9 mouse cellular contexts compared by ENCODE assay signal in genomic region chr8:105607684-105608083, GRCm38 (mm10). TPM values are rescaled to one million over a fixed set of nuclear protein-coding genes. Genes with fewer than 3 reads are reported as not detected.
DNase-seq lines count a peak whose midpoint lies in the region; ATAC-seq lines count a peak whose summit lies in the region.
"Had no signal": no experiment of that assay in that cellular context is flagged by ENCODE, and none has a peak within 500 bp of the region (broad histone marks: within the 10 kb centered on the region; RNA-seq: fewer than 3 reads in every experiment).

No protein-coding gene starts in this region.

- DNase-seq in heart, adult 11 months: peak; percentile 94
- no peak for DNase-seq in heart, postnatal 25 days (ENCODE audit: low spot score)
- peak; percentile 92 for DNase-seq in ES-CJ7 (ENCODE audit: low read depth, low spot score)
- peak; percentile 68 for DNase-seq in embryo, embryonic 10 days (ENCODE audit: low spot score)
- DNase-seq in thymus, postnatal 36 days: peak; percentile 63 to 66
- DNase-seq in layer of hippocampus, postnatal 14 days (ENCODE audit: low spot score in 2 of 2): no peak

- peaks cover 9% of the 10 kb centered on the region; the same call in 1 of the 2 replicates for H3K36me3 ChIP-seq in kidney, embryonic 15.5 days

- no peak for ATAC-seq in kidney, embryonic 15.5 days (replicated peaks; ENCODE audit: low FRiP score)
- peak; percentile 36 for ATAC-seq in megakaryocyte, adult 5-6 weeks (ENCODE audit: poor library complexity, severe bottlenecking)

- intact Hi-C loops in heart, postnatal 25 days (cut with DNase I): no loop called here

- H3K27me3 ChIP-seq in kidney, embryonic 15.5 days: peaks cover 10% of the 10 kb centered on the region; the same call in 1 of the 2 replicates

- WGBS in kidney, embryonic 15.5 days: 35% methylated on average over 4 of the region's 4 CpGs

- peak overlapping the region; percentile 83 for H3K4me2 ChIP-seq in kidney, embryonic 15.5 days

- H3K9me3 ChIP-seq in kidney, embryonic 15.5 days (replicated peaks): no peaks in the 10 kb centered on the region

- H3K4me3 ChIP-seq in kidney, embryonic 15.5 days (replicated peaks): no peak overlapping the region

- peak overlapping the region; percentile 95 for H3K27ac ChIP-seq in kidney, embryonic 15.5 days

- H3K4me1 ChIP-seq in kidney, embryonic 15.5 days: peaks cover 53% of the 10 kb centered on the region

- H3K9ac ChIP-seq in kidney, embryonic 15.5 days: no peak overlapping the region

RNA-seq across cellular contexts. Expression of gene Ripor1, which starts 2.6 kb away (rescaled TPM):
- 10 to 100 TPM; 41.7 to 50.9 TPM for total RNA-seq in heart, postnatal 25 days (2021)
- 33.3 and 39.5 TPM in 2 replicates for polyA plus RNA-seq in kidney, embryonic 15.5 days (2015; fragmentation: Nextera tagmentation; extraction: Ambion mirVana)
- 13.5 and 16.9 TPM in 2 replicates for total RNA-seq in megakaryocyte, adult 5-6 weeks (2015)
- total RNA-seq in megakaryocyte, adult 5-6 weeks (2017): 1.6 and 2.6 TPM in 2 replicates
- 10 to 100 TPM; 81.6 to 86.9 TPM for total RNA-seq in layer of hippocampus, postnatal 14 days (2021)

RNA-seq across cellular contexts. Expression of gene Ctcf, which starts 28.7 kb away (rescaled TPM):
- total RNA-seq in heart, postnatal 25 days (2021): 10 to 100 TPM; 36.4 to 43.6 TPM
- polyA plus RNA-seq in kidney, embryonic 15.5 days (2015; fragmentation: Nextera tagmentation; extraction: Ambion mirVana): 134 TPM in 2 replicates
- total RNA-seq in megakaryocyte, adult 5-6 weeks (2015): 97.0 and 98.3 TPM in 2 replicates
- 101 and 124 TPM in 2 replicates for total RNA-seq in megakaryocyte, adult 5-6 weeks (2017)
- total RNA-seq in layer of hippocampus, postnatal 14 days (2021): 10 to 100 TPM; 60.4 to 64.1 TPM

RNA-seq across cellular contexts. Expression of gene Agrp, which starts 29.5 kb away (rescaled TPM):
- not detected for total RNA-seq in heart, postnatal 25 days (2021)
- polyA plus RNA-seq in kidney, embryonic 15.5 days (2015; fragmentation: Nextera tagmentation; extraction: Ambion mirVana): 0.83 and 1.1 TPM in 2 replicates
- total RNA-seq in megakaryocyte, adult 5-6 weeks (2015): not detected in 2 replicates
- total RNA-seq in megakaryocyte, adult 5-6 weeks (2017): not detected in 2 replicates
- total RNA-seq in layer of hippocampus, postnatal 14 days (2021): not detected
- total RNA-seq: layer of hippocampus, adult 18-20 months had no signal

RNA-seq across cellular contexts. Expression of gene Atp6v0d1, which starts 41.8 kb away (rescaled TPM):
- 10 to 100 TPM; 45.7 to 53.2 TPM for total RNA-seq in heart, postnatal 25 days (2021)
- 85.8 and 88.3 TPM in 2 replicates for polyA plus RNA-seq in kidney, embryonic 15.5 days (2015; fragmentation: Nextera tagmentation; extraction: Ambion mirVana)
- total RNA-seq in megakaryocyte, adult 5-6 weeks (2015): 222 and 239 TPM in 2 replicates
- total RNA-seq in megakaryocyte, adult 5-6 weeks (2017): 86.2 and 101 TPM in 2 replicates
- total RNA-seq in layer of hippocampus, postnatal 14 days (2021): 100 to 1,000 TPM; 321 to 323 TPM

Comparison
In these comparisons a context has a peak if more than half of its experiments do, and no peak if none do; other contexts are left out.
1. DNase-seq: peak in heart, adult 11 months (single experiment), ES-CJ7 (single experiment), embryo, embryonic 10 days (single experiment) and thymus, postnatal 36 days (2 of 2); none in heart, postnatal 25 days (single experiment) and layer of hippocampus, postnatal 14 days (0 of 2).